Mouse (Mus musculus) hematopoietic stem cell, adult 5-6 weeks (primary cell): ENCODE data around the gene Hepacam. TPM values are rescaled to one million over a fixed set of nuclear protein-coding genes. Genes with fewer than 3 reads are reported as not detected.

Source experiments
- ATAC-seq, 2 experiments: fragments of 125-278 bp in 1 of 2; replicated peaks in 1 of 2; 2 replicates each; pipeline ENCODE4 v1.8.0; 2016 to 2017; ENCODE audit warnings: inconsistent platforms in 2 of 2, mild to moderate bottlenecking in 2 of 2, moderate number of reproducible peaks in 2 of 2, low read depth in 1 of 2, moderate TSS enrichment in 1 of 2; ENCODE audit not compliant: low FRiP score in 2 of 2, poor library complexity in 2 of 2, severe bottlenecking in 2 of 2, insufficient read depth in 1 of 2, low TSS enrichment in 1 of 2
- total RNA-seq: library from RNA; stranded (forward); fragments of 172-1452, 232-1000 nt; gene quantifications from 2 replicates; pipeline ENCODE4 v1.2.3, GENCODE M21; 2017

The Hepacam gene
- not detected in 2 replicates for total RNA-seq

DNA sequence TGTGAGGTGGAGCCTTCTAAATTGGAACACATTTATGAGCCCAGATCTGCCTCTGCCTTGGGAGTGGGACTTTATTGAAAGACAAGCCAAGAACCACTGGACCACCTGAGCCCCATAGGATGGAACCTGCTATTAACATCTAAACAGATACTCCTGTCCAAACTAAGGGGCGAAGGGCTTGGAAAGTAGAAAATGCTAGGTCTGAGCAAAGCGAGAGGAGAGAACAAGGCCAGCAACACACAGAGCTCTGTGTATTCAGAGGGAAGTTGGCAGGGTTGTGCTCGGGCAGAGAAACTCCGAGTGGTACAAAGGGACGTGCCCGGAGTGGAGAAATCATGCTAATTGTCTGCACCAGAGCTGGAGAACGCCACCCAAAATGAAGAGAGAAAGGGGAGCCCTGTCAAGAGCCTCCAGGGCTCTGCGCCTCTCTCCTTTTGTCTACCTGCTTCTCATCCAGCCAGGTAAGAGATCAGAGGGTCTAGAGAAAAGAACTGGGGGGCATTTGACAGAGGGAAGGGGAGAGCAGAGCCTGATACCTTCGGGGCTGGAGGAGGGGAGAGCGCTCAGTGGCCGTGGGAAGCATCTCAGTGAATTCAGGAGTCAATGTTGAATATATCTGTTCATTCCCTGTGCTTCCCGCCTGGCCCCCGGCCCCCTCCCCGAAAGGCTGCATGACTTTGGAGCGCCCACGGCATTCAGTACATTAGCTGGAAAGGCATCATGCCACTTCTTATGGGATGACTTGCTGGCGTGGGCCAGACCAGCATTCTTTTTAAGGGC lies at the start of gene Hepacam:
Gene Hepacam, plus strand, starts transcription at position 51 of the 780 bp plus-strand sequence.
- ATAC-seq: no peak

DNA sequence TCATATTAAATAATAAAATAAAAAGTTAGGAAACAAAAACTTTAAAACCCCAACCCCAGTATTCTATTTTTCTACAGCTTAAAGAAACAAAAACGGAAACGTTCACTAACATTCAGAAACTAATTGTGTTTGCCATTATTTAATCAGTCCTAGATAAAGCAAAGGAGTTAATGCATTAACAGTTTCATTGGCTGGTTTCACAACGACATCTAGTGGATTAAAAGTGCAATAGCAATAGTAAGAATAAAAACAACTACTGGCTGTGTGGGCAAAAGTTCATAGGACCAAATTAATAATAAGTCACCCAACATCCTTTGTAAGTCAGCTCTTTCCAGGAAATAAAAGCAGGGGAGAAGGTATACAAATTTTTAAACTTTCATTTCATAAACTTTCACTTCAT lies 37.7 kb upstream of the Hepacam start:
- ATAC-seq: peak in 1 of 2 experiments; percentile 46; a peak in 1 of 4 replicates

- ATAC-seq: no peak
Observed at GRCm38 (mm10) chr9:37345406-37345805, 21.7 kb upstream of the Hepacam start.

DNA sequence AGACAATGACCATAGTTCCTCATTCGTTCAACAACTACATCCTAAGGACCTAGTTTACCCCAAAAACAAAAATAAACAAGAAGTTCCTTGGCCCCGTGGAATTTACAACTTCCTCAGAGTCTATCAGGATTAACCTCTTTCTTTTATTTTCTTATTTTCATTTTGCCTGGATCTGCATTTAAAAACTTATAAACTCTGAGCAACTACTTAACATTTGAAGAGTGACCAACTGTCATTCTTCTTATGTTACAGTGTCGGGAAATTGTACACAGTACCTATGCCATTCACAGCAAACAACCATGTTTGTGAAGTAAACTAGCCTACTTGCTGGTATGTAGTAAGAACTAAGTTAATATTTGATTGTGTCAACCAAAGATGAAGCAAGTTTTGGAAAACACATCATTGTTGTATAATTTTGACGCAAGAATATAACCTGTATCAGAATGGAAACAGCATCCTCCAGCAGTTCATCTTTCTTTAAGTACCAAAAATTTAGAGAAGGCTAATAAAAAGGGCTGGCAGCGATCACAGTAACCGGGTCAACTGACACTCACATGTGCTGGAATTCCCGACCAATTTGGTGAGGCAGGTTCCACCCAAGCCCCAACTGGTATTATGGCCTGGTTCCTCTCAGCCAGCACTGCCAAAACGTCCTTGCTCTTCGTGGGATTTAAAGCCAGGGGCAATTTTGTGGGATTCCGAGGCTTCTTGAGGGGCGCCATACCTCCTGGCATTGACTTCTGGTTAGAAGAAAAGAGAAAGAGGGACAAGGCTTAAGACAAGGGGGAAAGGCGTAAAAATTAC lies 19.8 kb upstream of the Hepacam start:
- peak; percentile 2 to 37; a peak in 1 of 4 replicates for ATAC-seq

DNA sequence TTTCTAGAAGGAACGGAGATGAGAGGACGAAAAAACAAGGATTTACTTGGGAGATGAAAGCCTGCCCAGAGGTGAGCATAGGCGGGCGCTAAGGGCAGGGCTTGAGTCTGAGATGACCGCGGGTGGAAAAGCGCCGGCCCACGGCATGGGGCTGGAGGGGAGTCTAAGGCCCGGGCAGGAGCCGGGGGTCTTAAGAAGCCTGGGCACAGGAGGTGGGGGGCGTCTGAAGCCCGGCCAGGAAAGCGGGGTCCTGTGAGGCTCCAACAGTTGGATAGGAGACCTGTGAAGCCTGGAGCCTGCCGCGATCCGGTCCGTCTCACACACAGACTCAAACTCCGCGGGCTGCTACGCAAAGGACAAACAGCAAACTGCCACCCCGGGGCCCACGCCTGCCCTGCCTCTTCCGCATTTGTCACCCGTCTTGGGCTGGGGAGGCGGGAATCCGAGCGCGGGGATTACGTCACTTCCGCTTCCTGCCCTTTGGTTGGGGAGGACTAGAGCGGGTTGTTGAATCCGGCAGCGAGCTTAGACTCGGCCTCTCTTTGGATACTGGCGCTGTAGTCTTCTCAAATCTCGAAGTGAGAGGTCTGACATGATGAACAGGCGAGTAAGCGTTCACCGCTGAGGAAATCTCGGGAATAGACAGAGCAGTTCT lies 19.0 kb upstream of the Hepacam start, which contains the start of gene Ccdc15:
Gene Ccdc15, minus strand, starts transcription at position 445 of the 655 bp plus-strand sequence.
- ATAC-seq: peak; percentile 97 to 98

GRCm38 (mm10) chr9:37349050-37349449 lies 18.1 kb upstream of the Hepacam start:
- ATAC-seq: no peak

DNA sequence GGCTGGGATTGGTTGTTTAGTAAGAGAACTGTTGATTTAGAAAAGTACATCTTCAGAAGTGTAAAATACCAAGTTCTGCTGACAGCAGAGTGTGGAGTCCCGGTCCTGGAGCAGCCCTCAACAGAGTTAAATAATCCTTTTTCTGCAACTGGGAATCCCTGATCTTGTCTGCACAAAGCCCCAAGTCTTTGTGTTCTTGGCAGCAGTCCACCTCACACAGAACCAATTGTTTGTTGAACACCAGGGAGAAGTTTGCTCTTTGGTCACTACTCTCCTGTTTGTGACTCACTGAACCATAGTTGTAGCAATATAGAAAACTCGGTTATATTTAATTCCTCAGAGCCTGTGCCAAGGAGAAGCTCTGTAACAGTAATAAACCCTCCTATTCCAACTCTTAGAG lies 15.9 kb upstream of the Hepacam start:
- no peak for ATAC-seq

DNA sequence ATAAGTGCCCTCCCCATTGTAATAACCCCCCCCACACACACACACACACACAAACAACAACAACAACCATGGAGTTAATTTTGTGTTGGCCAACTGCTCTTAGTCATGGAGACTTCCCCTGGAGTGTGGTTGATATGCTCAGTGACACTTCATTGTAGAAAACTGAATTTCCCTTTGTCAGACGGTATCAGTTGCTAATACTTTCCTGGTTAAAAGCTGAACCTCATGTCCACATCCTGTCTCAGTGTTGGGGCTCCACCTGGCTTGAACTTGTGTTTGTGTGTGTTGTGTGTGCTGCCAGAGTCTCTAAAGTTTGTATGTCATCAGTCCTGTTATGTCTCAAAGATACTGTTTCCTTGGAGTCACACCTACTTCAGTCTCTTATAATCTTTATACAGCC lies 12.7 kb upstream of the Hepacam start:
- no peak for ATAC-seq

DNA sequence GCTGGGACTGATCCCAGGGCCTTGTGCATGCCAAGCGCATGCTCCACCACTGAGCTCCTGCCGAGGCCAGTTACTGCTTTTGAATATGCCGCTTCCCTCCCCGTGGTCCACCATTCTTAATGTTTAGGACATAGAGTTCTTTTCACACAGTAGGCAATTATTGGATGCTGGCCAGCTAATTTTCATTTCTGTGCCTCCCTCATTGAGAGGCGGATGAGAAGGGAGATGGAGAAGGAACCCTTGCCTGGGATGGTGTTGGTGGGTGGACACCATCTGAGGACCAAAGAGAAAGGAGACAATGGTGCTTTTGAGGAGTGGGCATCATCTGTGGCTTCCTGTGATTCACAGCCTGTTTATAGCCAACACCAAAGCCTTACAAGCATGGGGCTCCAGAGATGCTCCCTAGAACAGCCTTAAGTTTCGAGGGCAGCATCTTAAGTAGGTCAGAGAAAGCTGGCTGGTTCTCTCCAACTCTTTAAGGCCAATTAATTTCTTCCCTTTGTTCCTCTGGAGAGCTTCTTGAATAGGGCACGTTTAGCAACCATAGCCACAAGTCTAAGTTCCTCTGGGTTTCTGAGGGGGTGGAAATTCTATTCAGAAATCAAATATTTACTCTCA lies 8.3 kb upstream of the Hepacam start:
- ATAC-seq: no peak

GRCm38 (mm10) chr9:37359331-37360220 lies 7.6 kb upstream of the Hepacam start:
- ATAC-seq: no peak

- no peak for ATAC-seq
Observed at GRCm38 (mm10) chr9:37362084-37362483, 5.1 kb upstream of the Hepacam start.

- ATAC-seq: no peak
Observed at GRCm38 (mm10) chr9:37362881-37363280, 4.3 kb upstream of the Hepacam start.

- no peak for ATAC-seq
Observed at GRCm38 (mm10) chr9:37363551-37363950, 3.6 kb upstream of the Hepacam start.

DNA sequence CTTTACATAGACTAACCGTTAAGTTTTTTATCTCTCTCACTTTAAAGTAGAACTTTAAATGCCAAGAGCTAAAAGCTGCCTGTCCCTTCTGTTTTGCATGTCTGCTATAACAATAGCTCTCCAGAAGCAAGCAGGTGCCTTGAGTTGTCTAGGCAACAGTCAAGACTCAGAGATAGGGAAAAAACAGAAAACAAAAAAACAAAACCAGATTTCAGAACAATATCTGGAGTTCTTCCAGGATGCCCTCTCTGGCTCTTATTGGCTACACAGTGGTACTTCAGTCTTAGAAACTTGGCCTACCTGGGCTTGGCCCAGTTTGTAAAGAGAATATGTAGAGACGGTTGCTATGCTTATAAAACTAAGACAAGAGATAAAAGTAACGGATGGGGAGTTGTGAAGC lies 2.8 kb upstream of the Hepacam start:
- ATAC-seq: no peak

DNA sequence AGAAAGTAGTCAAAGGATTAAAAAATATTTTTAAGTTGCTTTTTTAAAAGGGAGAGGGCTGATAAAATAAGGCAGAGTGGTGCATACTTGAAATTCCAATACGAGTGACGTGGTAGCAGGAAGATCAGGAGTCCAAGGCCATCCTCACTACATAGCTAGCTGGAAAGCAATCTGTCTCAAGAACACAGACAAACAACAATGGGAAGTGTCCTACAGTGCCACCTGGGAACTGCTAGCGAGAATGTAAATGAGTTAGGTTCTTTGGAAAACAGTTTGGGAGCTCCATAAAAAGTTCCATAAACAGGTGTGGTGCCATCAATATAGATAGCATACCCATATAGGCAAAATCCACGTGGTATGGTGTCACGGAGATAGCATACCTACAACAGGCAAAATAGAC lies 1.4 kb upstream of the Hepacam start:
- ATAC-seq: no peak

DNA sequence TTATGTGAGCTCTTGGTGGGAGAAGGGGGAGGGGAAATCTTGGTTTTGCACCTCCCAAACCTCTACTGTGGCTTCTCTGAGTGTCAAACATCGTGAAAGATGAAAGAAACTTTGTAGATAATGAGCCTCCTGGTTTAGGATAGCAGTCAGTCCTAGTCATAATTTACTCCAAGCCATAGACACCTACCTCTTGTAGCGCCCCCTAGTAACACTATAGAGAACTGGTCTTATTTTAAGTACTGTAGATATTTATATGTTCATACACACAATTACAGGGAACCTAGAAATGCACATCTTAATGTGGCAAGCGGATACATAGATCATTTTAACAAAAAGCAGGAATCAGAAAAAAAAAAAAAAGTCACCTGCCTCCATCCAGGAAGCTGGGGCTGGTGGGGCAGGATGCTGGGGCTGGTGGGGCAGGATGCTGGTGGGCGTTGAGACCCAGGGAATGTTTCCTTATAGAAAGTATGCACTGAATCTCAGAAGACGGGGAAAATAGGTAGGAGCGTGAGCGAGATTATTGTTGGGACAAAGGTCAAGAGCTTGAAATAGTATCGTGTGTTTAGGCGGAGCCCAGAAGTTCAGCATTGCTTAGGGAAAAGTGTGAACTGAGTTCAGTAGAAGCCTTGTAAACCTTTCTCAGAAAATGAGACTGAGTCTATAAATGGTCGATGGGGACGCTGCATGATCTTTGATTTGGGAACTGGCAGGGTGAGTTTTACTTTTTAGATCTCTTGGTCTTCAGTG lies 1.1 kb downstream of the Hepacam start:
- ATAC-seq: no peak
